Mouse (Mus musculus) intestine, postnatal 0 days (tissue): ENCODE measurements at regions not wholly inside any gene's neighbourhood (a gene's known extent, or its start where the extent isn't known, plus 50 kb on each side); places are given as distances from the start of the nearest gene placed in this dataset.
A peak's percentile ranks its signal among the peaks of the same experiment; 100 is the strongest.

Experiments
- ATAC-seq: fragments of 200-750 bp; cut with Nextera tagmentation; 2 replicates; pipeline ENCODE4 v1.8.0; 2017; ENCODE audit warnings: mild to moderate bottlenecking, moderate TSS enrichment, moderate library complexity
- H3K27ac ChIP-seq: fragments of 300-500 bp; sonication (generic); 2 replicates; pipeline ENCODE4 v1.5.1; 2014; ENCODE audit warnings: mild to moderate bottlenecking, low read depth, low read length, moderate library complexity
- H3K27me3 ChIP-seq: fragments of 300-500 bp; sonication (generic); replicated peaks from 2 replicates; pipeline ENCODE4 v1.6.1; 2014; ENCODE audit warnings: low read length, mixed read lengths; ENCODE audit not compliant: control insufficient read depth, insufficient read depth
- H3K36me3 ChIP-seq: fragments of 300-500 bp; sonication (generic); 2 replicates; pipeline ENCODE4 v1.6.1; 2014; ENCODE audit warnings: mild to moderate bottlenecking, moderate library complexity; ENCODE audit not compliant: control insufficient read depth, insufficient read depth
- H3K4me1 ChIP-seq: fragments of 300-500 bp; sonication (generic); replicated peaks from 2 replicates; pipeline ENCODE4 v1.6.1; 2014; ENCODE audit warnings: antibody characterized with exemption, low read length, mixed read lengths; ENCODE audit not compliant: control insufficient read depth, insufficient read depth
- H3K4me2 ChIP-seq: fragments of 300-500 bp; sonication (generic); replicated peaks from 2 replicates; pipeline ENCODE4 v1.6.1; 2014; ENCODE audit warnings: low read depth, mild to moderate bottlenecking, moderate library complexity
- H3K4me3 ChIP-seq: fragments of 300-500 bp; sonication (generic); 2 replicates; pipeline ENCODE4 v1.5.1; 2014; ENCODE audit warnings: low read depth, low read length
- H3K9ac ChIP-seq: fragments of 300-500 bp; sonication (generic); 2 replicates; pipeline ENCODE4 v1.6.1; 2014; ENCODE audit warnings: mild to moderate bottlenecking, low read depth, low read length
- H3K9me3 ChIP-seq: fragments of 300-500 bp; sonication (generic); 2 replicates; pipeline ENCODE4 v1.6.1; 2016; ENCODE audit warnings: mixed run types; ENCODE audit not compliant: control insufficient read depth
- CTCF ChIP-seq: sonication (generic); IDR thresholded peaks from 2 replicates; pipeline ENCODE4 v1.5.1; 2016; ENCODE audit warnings: low read depth, mild to moderate bottlenecking, control low read depth, antibody characterized with exemption, moderate library complexity
- WGBS: fragments of 180-500 bp; shearing (Covaris S2); extraction: QIAGEN DNeasy Blood & Tissue Kit; methylation state at CpG from one replicate; pipeline ENCODE4 v1.1.7; 2014; 5-methylcytosine and 5-hydroxymethylcytosine counted together

DNA sequence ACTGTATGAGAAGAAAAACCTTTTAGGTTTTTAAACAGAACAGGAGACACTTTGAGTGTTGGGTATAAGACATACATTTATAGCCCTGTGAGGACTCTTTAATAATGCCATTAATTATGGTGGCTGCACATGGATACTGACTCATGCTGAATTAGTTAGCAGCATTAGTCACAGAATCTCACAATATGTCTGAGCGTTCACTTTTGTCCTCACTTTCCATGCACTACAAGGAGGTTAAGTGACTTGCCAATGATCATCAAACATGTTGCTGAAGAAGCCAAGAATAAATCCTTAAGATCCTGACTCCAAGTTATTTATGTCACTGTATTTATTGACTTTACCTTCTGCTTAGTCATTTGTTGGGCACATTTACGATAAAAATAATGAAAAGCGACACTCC lies 105.6 kb upstream of the Atxn7l3b start:
- H3K9ac ChIP-seq, result no peak overlapping the region
- 74% methylated on average over 3 of the region's 3 CpGs for WGBS
- H3K27me3 ChIP-seq, result no peaks in the 10 kb centered on the region
- no peak for TF ChIP-seq CTCF
- H3K4me2 ChIP-seq, result no peak overlapping the region
- ATAC-seq, result no peak
- no peaks in the 10 kb centered on the region for H3K4me1 ChIP-seq
- H3K27ac ChIP-seq, result no peak overlapping the region
- H3K36me3 ChIP-seq, result no peaks in the 10 kb centered on the region
- H3K9me3 ChIP-seq, result no peaks in the 10 kb centered on the region
- no peak overlapping the region for H3K4me3 ChIP-seq

GRCm38 (mm10) chr10:113032870-113033269 lies 104.1 kb upstream of the Atxn7l3b start:
- Histone ChIP-seq H3K9ac (no peak overlapping the region), H3K27ac (no peak overlapping the region), H3K4me3 (no peak overlapping the region), H3K9me3 (no peaks in the 10 kb centered on the region), H3K36me3 (no peaks in the 10 kb centered on the region), H3K4me1 (no peaks in the 10 kb centered on the region), H3K27me3 (no peaks in the 10 kb centered on the region), H3K4me2 (no peak overlapping the region)
- ATAC-seq, result no peak
- 88% methylated on average over 4 of the region's 4 CpGs for WGBS
- no peak for TF ChIP-seq CTCF

GRCm38 (mm10) chr10:113027300-113027699 lies 98.5 kb upstream of the Atxn7l3b start:
- Histone ChIP-seq H3K27ac (no peak overlapping the region), H3K27me3 (no peaks in the 10 kb centered on the region), H3K36me3 (no peaks in the 10 kb centered on the region), H3K9me3 (no peaks in the 10 kb centered on the region), H3K9ac (no peak overlapping the region), H3K4me1 (no peaks in the 10 kb centered on the region), H3K4me2 (no peak overlapping the region), H3K4me3 (no peak overlapping the region)
- TF ChIP-seq CTCF, result peak; percentile 72
- 11% methylated on average over 5 of the region's 5 CpGs for WGBS
- ATAC-seq, result no peak

DNA sequence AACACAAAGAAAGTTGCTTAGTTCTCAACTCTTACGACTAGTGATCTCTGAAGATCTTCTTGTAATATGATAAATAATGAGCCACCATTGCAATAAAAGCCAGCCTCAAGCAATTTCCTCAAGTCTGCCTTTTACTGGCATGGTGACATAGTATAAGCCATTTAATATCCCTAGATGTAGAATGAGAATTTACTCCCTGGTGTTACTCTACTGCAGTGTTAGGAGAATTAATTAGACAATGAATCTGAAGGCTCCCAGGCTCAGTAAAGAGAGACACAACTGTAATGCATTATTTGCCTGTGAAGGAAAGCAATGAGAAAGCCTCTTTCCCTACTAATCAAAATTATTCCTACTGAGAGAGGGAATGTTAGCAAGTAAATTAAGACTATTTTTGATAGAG lies 95.8 kb upstream of the Atxn7l3b start:
- Histone ChIP-seq H3K27ac (no peak overlapping the region), H3K4me1 (no peaks in the 10 kb centered on the region), H3K27me3 (no peaks in the 10 kb centered on the region), H3K36me3 (no peaks in the 10 kb centered on the region), H3K4me2 (no peak overlapping the region), H3K9ac (no peak overlapping the region), H3K4me3 (no peak overlapping the region), H3K9me3 (no peaks in the 10 kb centered on the region)
- 78% methylated on average over 1 of the region's 1 CpGs for WGBS
- TF ChIP-seq CTCF, result no peak
- ATAC-seq, result no peak

GRCm38 (mm10) chr10:113009124-113009523 lies 80.3 kb upstream of the Atxn7l3b start:
- H3K27ac ChIP-seq, result no peak overlapping the region
- H3K4me1 ChIP-seq, result no peaks in the 10 kb centered on the region
- no peak overlapping the region for H3K9ac ChIP-seq
- H3K4me2 ChIP-seq, result no peak overlapping the region
- WGBS, result 53% methylated on average over 3 of the region's 3 CpGs
- H3K36me3 ChIP-seq, result no peaks in the 10 kb centered on the region
- H3K9me3 ChIP-seq, result no peaks in the 10 kb centered on the region
- no peak for ATAC-seq
- no peaks in the 10 kb centered on the region for H3K27me3 ChIP-seq
- H3K4me3 ChIP-seq, result no peak overlapping the region
- TF ChIP-seq CTCF, result no peak

GRCm38 (mm10) chr10:112990720-112991119 lies 61.9 kb upstream of the Atxn7l3b start:
- TF ChIP-seq CTCF, result no peak
- Histone ChIP-seq H3K9me3 (no peaks in the 10 kb centered on the region), H3K36me3 (no peaks in the 10 kb centered on the region), H3K4me3 (no peak overlapping the region), H3K27ac (no peak overlapping the region), H3K27me3 (no peaks in the 10 kb centered on the region), H3K4me2 (no peak overlapping the region), H3K9ac (no peak overlapping the region), H3K4me1 (no peaks in the 10 kb centered on the region)
- ATAC-seq, result no peak
- 34% methylated on average over 4 of the region's 4 CpGs for WGBS

GRCm38 (mm10) chr10:112982697-112983096 lies 53.9 kb upstream of the Atxn7l3b start:
- 74% methylated on average over 1 of the region's 1 CpGs for WGBS
- Histone ChIP-seq H3K4me3 (no peak overlapping the region), H3K4me2 (no peak overlapping the region), H3K9ac (no peak overlapping the region), H3K4me1 (no peaks in the 10 kb centered on the region), H3K27ac (no peak overlapping the region), H3K36me3 (no peaks in the 10 kb centered on the region), H3K27me3 (no peaks in the 10 kb centered on the region), H3K9me3 (no peaks in the 10 kb centered on the region)
- no peak for TF ChIP-seq CTCF
- ATAC-seq, result peak; percentile 67; the same call in 1 of the 2 replicates
